Mouse (Mus musculus) limb, embryonic 15.5 days (tissue): ENCODE data around the gene Flii. TPM values are rescaled to one million over a fixed set of nuclear protein-coding genes. Genes with fewer than 3 reads are reported as not detected.

Experiments used
- ATAC-seq: fragments of 200-750 bp; cut with Nextera tagmentation; 2 replicates; pipeline ENCODE4 v1.8.0; 2017; ENCODE audit warnings: low read depth, moderate TSS enrichment; ENCODE audit not compliant: insufficient number of reproducible peaks, low FRiP score, low TSS enrichment
- H3K27ac ChIP-seq: fragments of 300-500 bp; sonication (generic); 2 replicates; pipeline ENCODE4 v1.5.1; 2015; ENCODE audit warnings: moderate library complexity, mild to moderate bottlenecking, inconsistent platforms
- H3K27me3 ChIP-seq: fragments of 300-500 bp; sonication (generic); 2 replicates; pipeline ENCODE4 v1.6.1; 2015; ENCODE audit warnings: inconsistent platforms
- H3K36me3 ChIP-seq: fragments of 300-500 bp; sonication (generic); 2 replicates; pipeline ENCODE4 v1.6.1; 2015; ENCODE audit warnings: inconsistent platforms
- H3K4me1 ChIP-seq: fragments of 300-500 bp; sonication (generic); 2 replicates; pipeline ENCODE4 v1.6.1; 2015; ENCODE audit warnings: inconsistent platforms
- H3K4me2 ChIP-seq: fragments of 300-500 bp; sonication (generic); 2 replicates; pipeline ENCODE4 v1.6.1; 2015; ENCODE audit warnings: mild to moderate bottlenecking, inconsistent platforms
- H3K4me3 ChIP-seq: fragments of 300-500 bp; sonication (generic); 2 replicates; pipeline ENCODE4 v1.5.1; 2015; ENCODE audit warnings: mild to moderate bottlenecking, inconsistent platforms
- H3K9ac ChIP-seq: fragments of 300-500 bp; sonication (generic); 2 replicates; pipeline ENCODE4 v1.6.1; 2015; ENCODE audit warnings: inconsistent platforms
- H3K9me3 ChIP-seq: fragments of 300-500 bp; sonication (generic); 2 replicates; pipeline ENCODE4 v1.6.1; 2016; ENCODE audit warnings: inconsistent platforms
- WGBS: fragments of 180-500 bp; shearing (Covaris S2); methylation state at CpG from one replicate; pipeline ENCODE4 v1.1.7; 2015; 5-methylcytosine and 5-hydroxymethylcytosine counted together
- polyA plus RNA-seq: library from polyadenylated mRNA; unstranded; fragments of >200 nt; fragmentation: Nextera tagmentation; extraction: Ambion mirVana; gene quantifications from 2 replicates; pipeline ENCODE4 v1.2.1, GENCODE M21; 2015

Flii gene
- polyA plus RNA-seq, 1 experiment from 2014 or later = 70.8 TPM

DNA sequence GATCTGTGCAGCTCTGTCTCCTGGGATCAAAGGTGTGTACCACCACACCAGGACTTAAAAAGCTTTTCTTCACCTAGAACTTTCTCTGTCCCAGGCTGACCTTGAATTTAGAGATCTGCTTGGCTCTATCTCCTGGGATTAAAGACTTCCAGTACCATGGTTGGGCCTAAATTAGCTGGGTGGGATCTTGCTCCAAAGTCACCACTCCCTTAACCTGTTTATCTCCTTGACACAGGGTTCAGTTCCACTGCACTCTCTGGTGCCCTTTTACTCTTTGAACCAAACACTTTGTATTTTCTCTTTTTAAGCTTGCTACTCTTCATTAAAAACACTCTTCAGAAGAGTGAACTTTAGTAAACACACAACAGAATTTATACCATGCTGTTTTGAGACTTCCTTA lies 10.4 kb upstream of the Flii start:
- ATAC-seq = no peak
- no peaks in the 10 kb centered on the region for H3K27me3 ChIP-seq
- no peak overlapping the region for H3K9ac ChIP-seq
- H3K4me3 ChIP-seq = no peak overlapping the region
- no peaks in the 10 kb centered on the region for H3K4me1 ChIP-seq
- H3K9me3 ChIP-seq = no peaks in the 10 kb centered on the region
- H3K27ac ChIP-seq = no peak overlapping the region
- no peak overlapping the region for H3K4me2 ChIP-seq
- H3K36me3 ChIP-seq = peaks cover 52% of the 10 kb centered on the region

GRCm38 (mm10) chr11:60736491-60736890 lies 9.4 kb upstream of the Flii start:
- H3K4me1 ChIP-seq = no peaks in the 10 kb centered on the region
- H3K27me3 ChIP-seq = no peaks in the 10 kb centered on the region
- H3K9ac ChIP-seq = no peak overlapping the region
- no peak overlapping the region for H3K4me3 ChIP-seq
- no peaks in the 10 kb centered on the region for H3K9me3 ChIP-seq
- ATAC-seq = no peak
- no peak overlapping the region for H3K27ac ChIP-seq
- 78% methylated on average over 3 of the region's 3 CpGs for WGBS
- H3K4me2 ChIP-seq = no peak overlapping the region
- H3K36me3 ChIP-seq = peaks cover 47% of the 10 kb centered on the region

DNA sequence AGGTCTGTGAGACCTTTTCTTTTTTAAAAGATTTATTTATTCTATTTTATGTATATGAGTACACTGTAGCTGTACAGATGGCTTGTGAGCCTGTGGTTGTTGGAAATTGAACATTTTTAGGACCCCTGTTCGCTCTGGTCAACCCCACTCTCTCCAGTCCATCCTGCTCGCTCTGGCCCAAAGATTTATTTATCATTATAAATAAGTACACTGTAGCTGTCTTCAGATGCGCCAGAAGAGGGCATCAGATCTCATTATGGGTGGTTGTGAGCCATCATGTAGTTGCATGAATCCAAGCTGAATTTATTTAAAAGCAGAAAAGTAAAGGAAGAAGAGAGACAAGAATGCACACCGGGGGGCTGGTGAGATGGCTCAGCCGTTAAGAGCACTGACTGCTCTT lies 8.1 kb upstream of the Flii start:
- Histone ChIP-seq H3K9ac (no peak overlapping the region), H3K9me3 (no peaks in the 10 kb centered on the region), H3K4me3 (no peak overlapping the region), H3K4me1 (no peaks in the 10 kb centered on the region), H3K27ac (no peak overlapping the region), H3K36me3 (peaks cover 47% of the 10 kb centered on the region), H3K27me3 (no peaks in the 10 kb centered on the region), H3K4me2 (no peak overlapping the region)
- 80% methylated on average over 5 of the region's 5 CpGs for WGBS
- no peak for ATAC-seq

DNA sequence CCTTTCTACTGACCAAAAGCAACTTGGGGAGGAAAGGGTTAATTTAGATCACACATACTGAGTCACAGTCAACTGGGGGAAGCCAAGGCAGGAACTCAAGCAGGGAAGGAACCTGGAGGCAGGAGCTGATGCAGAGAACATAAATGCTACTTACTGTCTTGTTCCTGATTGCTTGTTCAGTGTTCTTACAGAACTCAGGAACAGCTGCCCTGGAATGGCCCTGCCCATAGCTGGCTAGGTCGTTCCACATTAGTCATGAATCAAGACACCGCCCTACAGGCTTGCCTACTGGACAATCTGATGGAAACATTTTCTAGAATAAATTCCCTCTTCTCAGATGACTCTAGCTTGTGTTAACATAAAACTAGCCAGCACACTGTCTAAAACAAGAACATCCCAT lies 7.1 kb upstream of the Flii start:
- WGBS = 70% methylated on average over 2 of the region's 2 CpGs
- Histone ChIP-seq H3K9me3 (no peaks in the 10 kb centered on the region), H3K27me3 (no peaks in the 10 kb centered on the region), H3K4me3 (no peak overlapping the region), H3K9ac (no peak overlapping the region), H3K4me1 (peaks cover 6% of the 10 kb centered on the region), H3K27ac (no peak overlapping the region), H3K4me2 (no peak overlapping the region), H3K36me3 (peaks cover 37% of the 10 kb centered on the region)
- no peak for ATAC-seq

- no peak for ATAC-seq
- no peaks in the 10 kb centered on the region for H3K9me3 ChIP-seq
- peaks cover 26% of the 10 kb centered on the region for H3K4me1 ChIP-seq
- 91% methylated on average over 14 of the region's 14 CpGs for WGBS
- no peak overlapping the region for H3K9ac ChIP-seq
- H3K27ac ChIP-seq = no peak overlapping the region
- no peak overlapping the region for H3K4me3 ChIP-seq
- H3K36me3 ChIP-seq = peaks cover 28% of the 10 kb centered on the region
- H3K27me3 ChIP-seq = no peaks in the 10 kb centered on the region
- no peak overlapping the region for H3K4me2 ChIP-seq
Observed at GRCm38 (mm10) chr11:60731251-60731650, 4.2 kb upstream of the Flii start.

DNA sequence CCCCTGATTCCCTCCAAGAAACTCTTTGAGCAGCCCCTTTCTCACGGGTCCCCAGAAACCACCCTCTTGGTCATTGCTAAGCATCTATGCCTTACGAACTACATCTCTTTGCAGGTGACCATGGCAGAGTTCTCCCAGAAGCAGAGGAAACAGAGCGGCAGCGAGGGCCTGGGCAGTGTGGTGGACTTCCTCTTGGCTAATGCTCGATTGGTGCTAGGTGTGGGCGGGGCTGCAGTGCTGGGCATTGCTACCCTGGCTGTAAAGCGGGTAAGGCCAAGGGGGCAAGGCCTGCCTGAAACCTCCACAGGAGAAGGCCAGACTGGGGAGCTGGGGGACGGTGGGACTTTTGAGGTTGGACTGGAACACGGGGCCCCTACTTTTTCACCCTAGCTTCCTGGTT lies 3.1 kb upstream of the Flii start:
- H3K9me3 ChIP-seq = no peaks in the 10 kb centered on the region
- no peak overlapping the region for H3K4me3 ChIP-seq
- H3K36me3 ChIP-seq = peaks cover 28% of the 10 kb centered on the region
- no peaks in the 10 kb centered on the region for H3K27me3 ChIP-seq
- 85% methylated on average over 9 of the region's 9 CpGs for whole genome bisulfite sequencing
- ATAC-seq = no peak
- H3K27ac ChIP-seq = no peak overlapping the region
- H3K4me1 ChIP-seq = peaks cover 32% of the 10 kb centered on the region
- no peak overlapping the region for H3K4me2 ChIP-seq
- H3K9ac ChIP-seq = no peak overlapping the region

DNA sequence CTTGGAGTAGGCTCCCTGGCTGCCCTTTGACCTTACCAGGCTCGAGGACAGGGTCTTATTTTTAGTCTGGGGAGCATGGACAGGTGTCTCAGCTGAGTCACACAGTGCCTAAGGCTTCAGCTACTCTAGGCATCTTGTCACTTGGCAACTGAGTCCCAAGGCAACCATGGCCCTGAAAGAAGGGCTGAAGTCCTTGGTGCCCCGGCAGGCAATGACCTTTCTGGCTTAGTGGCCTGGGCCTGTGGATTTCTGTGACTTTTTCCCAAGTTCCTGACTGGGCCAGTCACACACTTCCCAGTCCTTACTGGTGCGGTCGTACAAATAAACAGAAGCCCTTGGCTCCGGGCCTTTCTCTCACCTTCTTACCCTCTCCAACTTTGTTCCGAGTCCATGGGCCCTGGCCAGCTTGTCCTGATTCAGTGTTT lies 2.2 kb upstream of the Flii start:
- Histone ChIP-seq H3K4me1 (peaks cover 32% of the 10 kb centered on the region), H3K27ac (no peak overlapping the region), H3K9me3 (no peaks in the 10 kb centered on the region), H3K36me3 (peaks cover 36% of the 10 kb centered on the region), H3K27me3 (no peaks in the 10 kb centered on the region), H3K9ac (no peak overlapping the region), H3K4me3 (peak overlapping the region; percentile 87), H3K4me2 (peak overlapping the region; percentile 80)
- no peak for ATAC-seq
- WGBS = 75% methylated on average over 6 of the region's 6 CpGs

DNA sequence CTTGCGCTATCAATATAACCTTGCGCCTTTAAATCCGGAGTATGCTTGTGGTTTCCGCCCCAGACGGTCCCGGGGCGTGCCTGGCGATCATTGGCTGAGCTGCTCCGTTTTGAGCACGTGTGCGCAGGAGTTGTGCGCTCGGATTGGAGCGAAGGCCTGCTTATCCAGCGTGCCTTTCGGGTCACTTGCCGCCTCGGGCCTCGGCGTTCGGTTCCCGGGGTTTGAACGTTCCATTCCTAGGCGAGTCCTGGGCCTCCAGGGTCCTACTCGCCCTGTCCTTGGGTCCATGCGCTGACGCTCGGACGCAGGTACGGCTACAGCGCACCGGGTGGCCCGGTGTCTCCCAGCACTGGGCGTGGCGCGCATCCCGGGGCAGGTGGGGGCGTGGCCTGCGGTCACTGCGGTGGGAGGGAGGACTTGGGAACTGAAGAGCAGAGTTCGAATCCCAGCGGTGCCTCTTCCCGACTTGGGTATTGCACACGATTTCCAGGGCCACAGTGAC lies 1.2 kb upstream of the Flii start, which contains the start of gene Mief2:
Gene Mief2, plus strand, starts transcription at position 139 of the 502 bp plus-strand sequence.
- Histone ChIP-seq H3K9ac (peak within 1 kb of the TSS; percentile 76), H3K27ac (peak within 1 kb of the TSS; percentile 91), H3K4me1 (peaks cover 32% of the 10 kb centered on the region), H3K9me3 (no peaks in the 10 kb centered on the region), H3K27me3 (no peaks in the 10 kb centered on the region), H3K36me3 (peaks cover 41% of the 10 kb centered on the region), H3K4me3 (peak within 1 kb of the TSS; percentile 87), H3K4me2 (peak within 1 kb of the TSS; percentile 80)
- WGBS = under 1% methylated on average over 44 of the region's 44 CpGs
- peak; percentile 88 for ATAC-seq

GRCm38 (mm10) chr11:60727392-60728140 lies 503 bp upstream of the Flii start:
- peaks cover 32% of the 10 kb centered on the region for H3K4me1 ChIP-seq
- H3K9ac ChIP-seq = peak overlapping the region; percentile 76
- peak overlapping the region; percentile 80 for H3K4me2 ChIP-seq
- H3K36me3 ChIP-seq = peaks cover 42% of the 10 kb centered on the region
- 4% methylated on average over 12 of the region's 12 CpGs for WGBS
- H3K4me3 ChIP-seq = peak overlapping the region; percentile 87
- no peak; the same call in 1 of the 2 replicates for ATAC-seq
- H3K9me3 ChIP-seq = no peaks in the 10 kb centered on the region
- H3K27me3 ChIP-seq = no peaks in the 10 kb centered on the region
- H3K27ac ChIP-seq = peak overlapping the region; percentile 91

DNA sequence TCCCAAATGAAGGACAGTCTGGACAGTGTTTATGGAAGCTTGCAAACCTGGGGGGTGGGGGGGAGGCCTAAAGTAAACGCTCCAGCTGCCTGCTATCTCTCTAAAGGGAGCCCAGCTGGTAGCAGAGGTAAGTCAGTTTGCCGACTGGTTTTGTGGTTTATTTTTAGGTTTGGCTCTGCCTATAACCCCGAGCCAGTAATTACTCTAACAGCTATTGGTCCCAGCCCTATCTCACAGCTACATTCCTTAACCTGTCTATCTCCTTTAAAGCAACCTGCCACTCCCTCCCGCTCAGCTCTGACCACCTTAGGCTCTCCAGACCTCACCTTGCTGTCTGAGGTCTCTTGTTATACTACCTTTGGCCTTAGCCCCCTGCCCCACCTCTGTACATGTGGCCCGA lies 7.8 kb downstream of the Flii start:
- Histone ChIP-seq H3K9ac (no peak overlapping the region), H3K4me3 (no peak overlapping the region), H3K27me3 (no peaks in the 10 kb centered on the region), H3K9me3 (no peaks in the 10 kb centered on the region), H3K4me1 (no peaks in the 10 kb centered on the region), H3K27ac (no peak overlapping the region), H3K36me3 (peaks cover 97% of the 10 kb centered on the region), H3K4me2 (no peak overlapping the region)
- 72% methylated on average over 5 of the region's 5 CpGs for WGBS
- ATAC-seq = no peak

GRCm38 (mm10) chr11:60715833-60716232 lies 11.2 kb downstream of the Flii start:
- Histone ChIP-seq H3K4me1 (no peaks in the 10 kb centered on the region), H3K9ac (no peak overlapping the region), H3K9me3 (no peaks in the 10 kb centered on the region), H3K27me3 (no peaks in the 10 kb centered on the region), H3K36me3 (peaks cover 99% of the 10 kb centered on the region), H3K27ac (no peak overlapping the region), H3K4me3 (no peak overlapping the region), H3K4me2 (no peak overlapping the region)
- ATAC-seq = no peak
- WGBS = 87% methylated on average over 5 of the region's 5 CpGs

GRCm38 (mm10) chr11:60712639-60713255 lies 14.3 kb downstream of the Flii start:
- Histone ChIP-seq H3K4me1 (0 out of 2 replicates have a peak, but pooled peaks cover 1% of the 10 kb centered on the region), H3K27me3 (no peaks in the 10 kb centered on the region), H3K4me3 (no peak overlapping the region), H3K9ac (no peak overlapping the region), H3K27ac (no peak overlapping the region), H3K9me3 (no peaks in the 10 kb centered on the region), H3K36me3 (peaks cover 99% of the 10 kb centered on the region), H3K4me2 (no peak overlapping the region)
- ATAC-seq = no peak
- 91% methylated on average over 13 of the region's 13 CpGs for WGBS
